Mouse (Mus musculus) liver, postnatal 0 days (tissue): Measurements from ENCODE around the gene Hist2h2ac. TPM values are rescaled to one million over a fixed set of nuclear protein-coding genes. Genes with fewer than 3 reads are reported as not detected.
A peak's percentile ranks its signal among the peaks of the same experiment; 100 is the strongest.
"Not testable (repeated sequence)": the region's sequence is repeated elsewhere in the genome, so short reads cannot be mapped to it uniquely, and the experiment has no call there.

Experiments used
- ATAC-seq: fragments of 200-750 bp; cut with Nextera tagmentation; 2 replicates; pipeline ENCODE4 v1.8.0; 2017; ENCODE audit warnings: mild to moderate bottlenecking, moderate library complexity
- DNase-seq: peaks from one replicate; pipeline ENCODE4 v3.0.0-alpha.2; 2016
- H3K27ac ChIP-seq: fragments of 300-500 bp; sonication (generic); 2 replicates; pipeline ENCODE4 v1.5.1; 2014; ENCODE audit warnings: antibody characterized with exemption, moderate library complexity, mild to moderate bottlenecking, low read depth
- H3K27me3 ChIP-seq: fragments of 300-500 bp; sonication (generic); 2 replicates; pipeline ENCODE4 v1.6.1; 2014; ENCODE audit warnings: low read length, control low read depth, mixed read lengths; ENCODE audit not compliant: insufficient read depth
- H3K36me3 ChIP-seq: fragments of 300-500 bp; sonication (generic); replicated peaks from 2 replicates; pipeline ENCODE4 v1.6.1; 2014; ENCODE audit warnings: mild to moderate bottlenecking, control low read depth, low read length, moderate library complexity, mixed read lengths; ENCODE audit not compliant: insufficient read depth
- H3K4me1 ChIP-seq: fragments of 300-500 bp; sonication (generic); 2 replicates; pipeline ENCODE4 v1.6.1; 2014; ENCODE audit warnings: antibody characterized with exemption, mild to moderate bottlenecking, control low read depth; ENCODE audit not compliant: insufficient read depth
- H3K4me2 ChIP-seq: fragments of 300-500 bp; sonication (generic); 2 replicates; pipeline ENCODE4 v1.6.1; 2014; ENCODE audit warnings: low read depth, mild to moderate bottlenecking, low read length, moderate library complexity, mixed read lengths
- H3K4me3 ChIP-seq: fragments of 300-500 bp; sonication (generic); 2 replicates; pipeline ENCODE4 v1.5.1; 2014; ENCODE audit warnings: low read depth, low read length
- H3K9ac ChIP-seq: fragments of 300-500 bp; sonication (generic); replicated peaks from 2 replicates; pipeline ENCODE4 v1.6.1; 2014; ENCODE audit warnings: mild to moderate bottlenecking, moderate library complexity
- H3K9me3 ChIP-seq: fragments of 300-500 bp; sonication (generic); 2 replicates; pipeline ENCODE4 v1.6.1; 2016; ENCODE audit warnings: mild to moderate bottlenecking, control low read depth, low read length, mixed read lengths
- CTCF ChIP-seq: sonication (generic); IDR thresholded peaks from 2 replicates; pipeline ENCODE4 v1.5.1; 2016; ENCODE audit warnings: antibody characterized with exemption, low read depth
- EP300 ChIP-seq: IDR thresholded peaks from 2 replicates; pipeline ENCODE4 v1.6.1; 2016; ENCODE audit warnings: antibody characterized with exemption, low read depth, mild to moderate bottlenecking
- WGBS: fragments of 180-500 bp; shearing (Covaris S2); extraction: QIAGEN DNeasy Blood & Tissue Kit; methylation state at CpG from one replicate; pipeline ENCODE4 v1.1.7; 2014; ENCODE audit not compliant: insufficient replicate concordance; 5-methylcytosine and 5-hydroxymethylcytosine counted together
- polyA plus RNA-seq: library from polyadenylated mRNA; unstranded; fragments of >200 nt; fragmentation: Nextera tagmentation; extraction: Ambion mirVana; gene quantifications from 2 replicates; pipeline ENCODE4 v1.2.1, GENCODE M21; 2015

The Hist2h2ac gene
- polyA plus RNA-seq, 1 experiment from 2014 or later: 13.8 TPM

DNA sequence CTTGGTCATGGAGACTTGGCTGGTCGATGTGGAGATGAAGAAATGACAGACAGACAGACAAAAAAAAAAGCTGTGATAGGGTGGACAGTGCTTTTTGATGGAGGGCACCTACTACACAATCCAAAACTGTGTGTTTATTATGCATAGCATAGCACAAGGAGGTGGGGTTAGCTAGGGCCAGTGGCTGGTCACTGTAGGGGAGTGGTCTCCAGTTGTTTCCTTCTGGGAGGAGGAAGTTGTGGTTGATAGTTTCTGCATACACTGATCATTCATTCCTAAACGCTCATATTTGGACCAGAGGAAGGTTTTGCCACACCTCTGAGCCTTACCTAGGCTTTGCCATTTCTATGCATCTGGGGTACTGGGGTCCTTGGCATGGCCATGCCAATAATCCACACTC, 9.7 kb upstream of the Hist2h2ac start:
- no peaks in the 10 kb centered on the region for H3K36me3 ChIP-seq
- no peaks in the 10 kb centered on the region for H3K9me3 ChIP-seq
- no peak overlapping the region for H3K27ac ChIP-seq
- H3K27me3 ChIP-seq: no peaks in the 10 kb centered on the region
- WGBS: 55% methylated on average over 2 of the region's 2 CpGs
- no peak for TF ChIP-seq CTCF
- no peak for TF ChIP-seq EP300
- peaks cover 3% of the 10 kb centered on the region for H3K4me1 ChIP-seq
- DNase-seq (no peak), ATAC-seq (no peak)
- H3K4me3 ChIP-seq: no peak overlapping the region
- no peak overlapping the region for H3K9ac ChIP-seq
- H3K4me2 ChIP-seq: no peak overlapping the region

DNA sequence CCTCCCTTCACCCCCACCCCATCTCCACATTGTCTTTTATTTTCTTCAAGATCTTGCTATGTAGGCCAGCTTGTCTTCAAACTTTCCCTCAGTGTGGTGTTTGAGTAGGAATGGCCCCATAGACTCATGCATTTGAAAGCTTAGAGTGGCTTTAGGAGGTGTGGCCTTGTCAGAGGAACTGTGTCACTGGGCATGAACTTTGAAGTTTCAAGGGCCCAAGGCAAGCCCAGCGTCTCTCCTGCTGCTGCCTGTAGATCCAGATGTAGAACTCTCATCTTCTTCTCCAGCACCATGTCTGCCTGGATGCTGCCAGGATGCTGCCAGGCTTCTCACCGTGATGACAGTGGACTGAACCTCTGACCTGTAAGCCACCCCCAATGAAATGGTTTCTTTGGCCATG, 8.1 kb upstream of the Hist2h2ac start:
- Histone ChIP-seq H3K27ac (no peak overlapping the region), H3K4me1 (peaks cover 17% of the 10 kb centered on the region), H3K9me3 (no peaks in the 10 kb centered on the region), H3K36me3 (no peaks in the 10 kb centered on the region), H3K9ac (no peak overlapping the region), H3K4me2 (no peak overlapping the region), H3K4me3 (no peak overlapping the region), H3K27me3 (no peaks in the 10 kb centered on the region)
- DNase-seq (no peak), ATAC-seq (no peak)
- no peak for TF ChIP-seq EP300
- no peak for TF ChIP-seq CTCF
- 59% methylated on average over 2 of the region's 2 CpGs for WGBS

DNA sequence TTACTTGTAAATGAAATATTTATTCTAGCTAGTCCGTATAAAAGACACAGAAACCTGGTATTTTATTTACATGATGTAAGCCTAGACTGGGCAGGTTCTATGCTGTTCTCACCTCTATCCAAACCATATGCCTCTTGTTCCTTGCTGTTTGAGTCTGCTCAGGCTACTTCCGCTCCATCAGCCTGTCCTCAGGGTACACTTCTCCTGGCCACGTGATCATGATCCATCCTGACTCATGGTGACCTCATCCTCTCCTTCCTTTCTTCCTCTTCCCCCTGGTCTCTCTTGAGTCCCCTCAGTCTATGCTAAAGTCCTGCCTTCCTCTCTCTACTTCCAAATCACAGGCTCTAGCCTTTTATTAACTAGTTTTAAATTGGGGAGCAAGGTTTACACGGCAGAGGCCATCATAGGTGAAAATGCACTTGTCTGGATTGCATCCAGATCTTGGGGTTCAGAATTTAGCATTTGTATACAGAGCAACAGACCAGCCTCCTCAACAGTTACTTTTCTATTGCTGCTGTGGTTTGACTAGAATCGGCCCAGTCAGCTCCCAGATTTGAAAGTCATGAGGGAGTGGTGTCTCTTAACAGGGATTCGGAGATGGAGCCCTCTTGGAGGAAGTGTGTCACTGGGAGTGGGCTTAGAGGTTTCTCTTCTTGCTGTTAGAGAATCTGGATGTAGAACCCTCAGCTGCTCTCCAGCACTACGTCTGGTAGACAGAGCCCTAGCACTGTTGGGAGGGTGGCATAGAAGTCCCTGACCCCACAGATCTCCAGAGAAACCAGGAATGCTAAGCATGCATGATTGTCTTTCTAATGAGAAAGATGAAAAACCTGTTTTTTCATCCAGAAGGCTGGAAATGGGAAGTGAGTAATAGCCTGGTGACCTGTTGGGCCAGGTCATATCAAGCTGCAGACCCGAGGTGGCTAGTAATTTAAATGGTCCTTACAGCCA, 6.3 kb upstream of the Hist2h2ac start:
- no peaks in the 10 kb centered on the region for H3K27me3 ChIP-seq
- no peak overlapping the region for H3K27ac ChIP-seq
- no peak for TF ChIP-seq EP300
- TF ChIP-seq CTCF: no peak
- H3K4me3 ChIP-seq: no peak overlapping the region
- DNase-seq (no peak), ATAC-seq (peak; percentile 28; the same call in 1 of the 2 replicates)
- 64% methylated on average over 8 of the region's 8 CpGs for WGBS
- no peaks in the 10 kb centered on the region for H3K9me3 ChIP-seq
- no peak overlapping the region for H3K9ac ChIP-seq
- no peak overlapping the region for H3K4me2 ChIP-seq
- H3K4me1 ChIP-seq: peaks cover 34% of the 10 kb centered on the region
- H3K36me3 ChIP-seq: no peaks in the 10 kb centered on the region

DNA sequence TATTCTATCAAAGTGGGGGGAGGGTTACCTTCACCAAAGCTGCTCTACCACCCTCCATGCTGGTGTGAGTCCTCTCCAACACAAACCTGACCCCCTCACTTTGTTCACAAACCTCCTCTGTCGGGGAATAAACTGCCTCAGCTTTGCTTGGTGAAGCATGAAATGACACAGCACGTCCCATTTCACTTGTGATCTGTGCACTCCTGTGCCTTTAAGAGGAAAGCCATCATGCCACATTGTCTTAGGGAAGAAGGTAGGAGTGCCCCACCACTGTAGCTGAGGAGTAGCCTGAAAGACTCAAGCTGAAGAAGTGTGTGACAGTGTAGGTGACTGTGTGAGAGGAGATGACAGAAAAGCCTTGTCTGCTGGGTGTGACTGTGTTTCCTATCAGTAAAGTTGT, 4.7 kb upstream of the Hist2h2ac start:
- DNase-seq: no peak
- Histone ChIP-seq H3K4me1 (peaks cover 38% of the 10 kb centered on the region), H3K9me3 (no peaks in the 10 kb centered on the region), H3K4me3 (no peak overlapping the region), H3K27ac (no peak overlapping the region), H3K9ac (peak overlapping the region; percentile 31; the same call in 1 of the 2 replicates), H3K4me2 (peak overlapping the region; percentile 70), H3K36me3 (no peaks in the 10 kb centered on the region), H3K27me3 (no peaks in the 10 kb centered on the region)
- ATAC-seq: no peak
- WGBS: 66% methylated on average over 2 of the region's 2 CpGs
- no peak for TF ChIP-seq EP300
- TF ChIP-seq CTCF: no peak

DNA sequence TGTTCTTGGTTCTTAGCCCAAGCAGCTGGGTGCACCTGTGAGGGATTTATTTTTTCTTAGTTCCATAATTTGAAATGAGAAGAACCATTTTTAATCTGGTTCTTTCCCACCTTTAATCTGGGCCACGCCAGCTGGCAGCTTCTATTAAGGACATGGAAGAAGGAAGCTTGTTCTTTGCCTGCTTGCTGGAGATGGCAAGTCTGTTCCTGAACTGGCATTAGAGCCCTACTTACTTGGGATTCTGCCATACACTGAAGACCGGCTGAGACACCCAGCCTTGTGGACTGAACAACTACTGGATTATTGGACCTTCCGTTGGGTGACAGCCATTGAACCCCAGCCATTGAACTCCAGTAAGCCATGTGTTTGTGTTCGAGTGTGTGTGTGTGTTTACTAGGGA, 2.1 kb upstream of the Hist2h2ac start:
- H3K4me3 ChIP-seq: peak overlapping the region; percentile 67
- peak overlapping the region; percentile 93 for H3K9ac ChIP-seq
- no peaks in the 10 kb centered on the region for H3K9me3 ChIP-seq
- peak overlapping the region; percentile 99; the same call in 1 of the 2 replicates for H3K27ac ChIP-seq
- H3K27me3 ChIP-seq: no peaks in the 10 kb centered on the region
- TF ChIP-seq CTCF (no peak), EP300 (no peak)
- H3K36me3 ChIP-seq: no peaks in the 10 kb centered on the region
- WGBS: 65% methylated on average over 4 of the region's 4 CpGs
- DNase-seq (no peak), ATAC-seq (no peak)
- peak overlapping the region; percentile 70 for H3K4me2 ChIP-seq
- peaks cover 45% of the 10 kb centered on the region for H3K4me1 ChIP-seq

DNA sequence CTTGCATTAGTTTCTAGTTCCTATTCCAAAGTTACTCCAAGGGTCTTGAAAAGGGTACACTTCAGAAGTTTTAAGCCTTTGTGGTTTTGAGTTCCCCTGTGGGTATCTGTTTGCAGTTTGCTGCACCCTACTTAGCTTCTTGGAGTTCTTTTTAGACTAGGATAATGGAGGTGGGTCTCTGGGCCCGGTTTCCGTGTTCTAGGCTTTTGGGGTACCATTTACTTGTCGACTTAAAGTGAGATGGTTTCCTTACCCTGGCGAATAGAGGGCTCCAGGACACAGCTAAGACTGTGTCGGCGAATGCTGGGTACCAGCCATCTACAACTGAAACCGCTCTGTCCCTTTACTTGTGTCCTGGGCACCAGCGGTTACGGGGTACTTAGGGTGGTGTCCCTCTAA, 959 bp upstream of the Hist2h2ac start:
- Histone ChIP-seq H3K4me1 (peaks cover 45% of the 10 kb centered on the region), H3K36me3 (no peaks in the 10 kb centered on the region), H3K9ac (peak overlapping the region; percentile 93), H3K4me2 (peak overlapping the region; percentile 70), H3K4me3 (peak overlapping the region; percentile 67), H3K27me3 (no peaks in the 10 kb centered on the region), H3K27ac (peak overlapping the region; percentile 99), H3K9me3 (no peaks in the 10 kb centered on the region)
- no peak for TF ChIP-seq CTCF
- no peak for TF ChIP-seq EP300
- WGBS: 13% methylated on average over 9 of the region's 9 CpGs
- peak; percentile 55 for DNase-seq
- ATAC-seq: no peak

DNA sequence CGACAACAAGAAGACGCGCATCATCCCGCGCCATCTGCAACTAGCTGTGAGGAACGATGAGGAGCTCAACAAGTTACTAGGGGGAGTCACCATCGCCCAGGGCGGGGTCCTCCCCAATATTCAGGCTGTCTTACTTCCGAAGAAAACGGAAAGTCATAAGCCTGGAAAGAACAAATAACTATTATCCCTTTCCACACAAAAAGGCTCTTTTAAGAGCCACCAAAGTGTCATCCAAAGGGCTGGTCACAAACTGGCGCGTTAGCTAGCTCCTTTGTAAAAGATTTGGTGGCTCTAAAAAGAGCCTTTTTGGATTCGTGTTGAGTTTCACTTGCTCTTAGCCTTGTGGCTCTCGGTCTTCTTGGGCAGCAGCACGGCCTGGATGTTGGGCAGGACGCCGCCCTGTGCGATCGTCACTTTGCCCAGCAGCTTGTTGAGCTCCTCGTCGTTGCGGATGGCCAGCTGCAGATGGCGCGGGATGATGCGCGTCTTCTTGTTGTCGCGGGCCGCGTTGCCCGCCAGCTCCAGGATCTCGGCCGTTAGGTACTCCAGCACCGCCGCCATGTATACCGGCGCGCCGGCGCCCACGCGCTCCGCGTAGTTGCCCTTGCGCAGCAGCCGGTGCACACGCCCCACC, 432 bp downstream of the Hist2h2ac start:
- 0% methylated on average over 23 of the region's 47 CpGs for WGBS
- not testable (repeated sequence) for ATAC-seq, H3K36me3 ChIP-seq, H3K27me3 ChIP-seq, H3K9me3 ChIP-seq
- peaks cover 45% of the 10 kb centered on the region for H3K4me1 ChIP-seq
- H3K9ac ChIP-seq: peak overlapping the region; percentile 93
- peak overlapping the region; percentile 99 for H3K27ac ChIP-seq
- peak overlapping the region; percentile 67 for H3K4me3 ChIP-seq
- DNase-seq: peak; percentile 62
- peak overlapping the region; percentile 70 for H3K4me2 ChIP-seq
